Mouse (Mus musculus) cerebellum, adult 11-12 months (tissue): ENCODE results near the gene Prkce.

Experiments used
- DNase-seq: peaks from one replicate; pipeline ENCODE4 v3.0.0; 2022

Gene Prkce

DNA sequence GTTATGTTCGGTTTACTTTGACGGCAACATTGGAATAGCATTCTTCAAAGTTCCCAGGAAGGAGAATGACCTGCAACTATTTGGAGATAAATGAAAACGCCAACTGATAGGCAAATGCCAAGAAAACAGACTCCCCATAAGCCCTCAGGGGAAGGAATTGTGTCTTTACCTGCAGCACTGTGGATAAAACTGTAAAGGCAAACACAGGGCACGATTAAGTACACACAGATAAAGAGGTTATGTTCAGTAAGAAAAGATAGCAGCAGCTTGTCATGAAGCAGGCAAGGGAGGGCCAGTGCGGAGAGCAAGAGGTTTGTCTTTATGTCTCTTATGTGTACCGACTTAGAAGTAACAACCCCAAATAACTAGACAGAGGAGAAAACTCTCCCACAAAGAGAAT is 326.9 kb downstream of the Prkce start:
- DNase-seq = no peak

DNA sequence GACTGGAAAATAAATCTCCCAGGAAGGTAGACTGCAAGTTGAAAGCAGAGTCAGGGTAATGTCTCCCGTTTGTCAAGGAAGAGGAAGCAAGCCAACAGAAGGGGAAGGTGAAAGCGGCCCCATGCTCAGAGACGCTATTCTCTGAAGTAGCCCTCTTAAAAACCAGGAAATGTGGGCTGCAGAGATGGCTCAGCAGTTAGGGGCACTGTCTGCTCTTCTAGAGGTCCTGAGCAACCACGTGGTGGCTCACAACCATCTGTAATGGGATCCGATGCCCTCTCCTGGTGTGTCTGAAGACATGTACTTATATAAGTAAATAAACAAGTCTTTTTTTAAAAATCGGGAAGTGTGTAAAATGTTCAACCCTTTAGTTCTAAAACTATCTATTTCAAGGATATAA is 327.3 kb downstream of the Prkce start:
- no peak for DNase-seq

DNA sequence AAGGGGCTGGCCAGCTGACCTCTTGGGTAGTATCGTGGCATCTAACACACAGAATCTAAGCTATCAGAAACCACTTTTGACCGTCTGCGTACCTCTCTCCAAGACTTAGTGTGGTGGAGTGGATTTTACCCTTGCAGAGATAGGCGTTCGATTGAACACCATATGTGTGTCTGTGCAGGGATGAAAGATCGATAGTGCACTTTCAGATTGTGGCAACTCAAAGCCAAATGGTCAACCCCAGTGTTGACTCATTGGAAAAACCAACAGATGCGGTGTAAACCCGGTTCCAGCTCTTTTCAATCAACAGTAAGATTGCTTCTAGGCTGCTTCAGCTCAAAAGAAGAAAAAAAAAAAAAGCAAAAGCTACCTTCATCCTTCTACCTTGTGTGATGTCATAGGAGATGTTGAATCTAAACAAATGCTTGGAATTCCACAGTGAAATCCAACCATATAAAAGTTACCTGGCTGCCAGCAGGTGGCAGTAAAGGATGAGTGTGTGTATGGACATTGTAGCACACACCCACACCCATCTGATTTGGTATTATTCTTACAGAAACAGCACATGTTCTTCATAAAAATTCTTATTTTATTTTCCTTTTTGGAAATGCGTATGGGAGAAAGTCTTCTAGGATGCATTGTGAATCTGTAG is 328.7 kb downstream of the Prkce start:
- no peak for DNase-seq

DNA sequence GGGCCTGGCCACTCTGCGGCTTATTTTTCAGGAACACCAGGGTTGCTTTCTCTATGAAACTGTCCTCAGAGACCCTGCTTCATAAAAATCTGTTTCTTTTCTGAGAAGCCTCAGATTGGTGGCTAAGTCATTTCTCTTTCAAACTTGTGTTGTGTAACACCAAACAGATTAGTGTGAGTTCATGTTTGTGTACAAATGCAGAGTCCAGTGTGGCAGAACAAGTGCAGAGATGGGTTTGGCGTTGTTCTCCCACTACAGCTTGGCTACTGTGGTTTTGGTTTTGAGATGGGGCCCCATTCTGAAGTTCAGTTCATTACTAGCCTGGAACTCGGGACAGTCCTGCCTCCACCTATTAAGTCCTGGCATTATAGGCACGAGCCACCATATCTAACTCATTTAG is 329.7 kb downstream of the Prkce start:
- DNase-seq = no peak

- DNase-seq = no peak
Measured at GRCm38 (mm10) chr17:86499359-86500045, 331.9 kb downstream of the Prkce start.

GRCm38 (mm10) chr17:86501393-86501792 is 333.8 kb downstream of the Prkce start:
- no peak for DNase-seq

DNA sequence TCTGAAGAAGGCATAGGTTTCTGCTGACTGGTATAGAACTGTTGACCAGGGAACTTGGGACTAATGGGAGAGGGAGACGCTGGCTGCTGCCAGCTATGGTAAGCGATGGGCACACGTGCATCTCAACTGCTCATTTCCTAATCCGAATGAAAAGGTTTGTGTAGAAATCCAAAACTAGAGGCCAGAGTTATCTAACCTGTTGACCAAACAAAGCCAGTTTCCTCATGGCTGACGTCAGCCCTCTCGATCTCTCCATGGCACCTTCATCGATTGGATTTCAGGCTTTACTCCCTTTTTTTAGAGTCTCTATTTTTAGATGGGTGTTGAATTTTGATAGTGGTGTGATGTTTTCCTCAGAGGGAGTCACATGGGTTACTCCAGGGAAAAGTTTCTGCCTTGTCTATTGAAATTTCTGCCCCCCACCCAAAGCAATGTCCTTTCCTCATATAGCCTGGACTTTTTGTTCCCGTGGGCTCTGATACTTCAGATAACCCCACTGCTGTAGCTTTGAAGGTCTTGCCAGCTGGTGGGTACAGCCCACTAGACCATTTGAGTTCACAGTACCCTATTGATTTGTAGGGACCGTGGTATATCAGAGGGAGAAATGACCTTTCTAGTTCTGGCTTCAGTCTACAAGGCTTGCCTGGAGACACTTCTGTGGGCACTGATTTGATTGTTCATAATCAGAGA is 335.8 kb downstream of the Prkce start:
- DNase-seq = no peak

DNA sequence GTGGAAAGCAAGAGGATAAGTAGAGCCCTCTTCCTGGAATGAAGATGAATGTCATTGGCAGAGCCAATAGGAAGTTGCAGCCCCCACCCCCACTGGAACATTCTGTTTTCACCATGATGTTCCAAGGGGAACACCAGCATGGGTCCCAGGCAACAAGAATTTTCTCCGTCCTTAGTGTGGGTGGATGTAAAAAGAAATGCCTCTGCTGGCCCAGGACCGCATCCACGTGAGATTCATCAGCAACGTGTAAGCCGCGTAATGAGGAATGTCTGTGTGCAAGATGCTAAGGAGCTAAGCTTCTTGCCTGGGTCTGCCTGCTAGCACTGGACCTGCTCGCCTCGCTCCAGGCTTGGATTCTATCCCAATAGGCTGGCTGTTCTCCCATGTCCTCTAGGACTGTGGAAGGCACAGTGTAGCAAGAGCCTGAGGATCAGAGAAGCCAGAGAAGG is 337.6 kb downstream of the Prkce start, which contains the start of gene Gm10309:
Gm10309 (minus strand) TSS at position 50 of the 449 bp plus-strand sequence.
- peak; percentile 84 for DNase-seq

- DNase-seq = no peak
Measured at GRCm38 (mm10) chr17:86506881-86507280, 339.3 kb downstream of the Prkce start.

DNA sequence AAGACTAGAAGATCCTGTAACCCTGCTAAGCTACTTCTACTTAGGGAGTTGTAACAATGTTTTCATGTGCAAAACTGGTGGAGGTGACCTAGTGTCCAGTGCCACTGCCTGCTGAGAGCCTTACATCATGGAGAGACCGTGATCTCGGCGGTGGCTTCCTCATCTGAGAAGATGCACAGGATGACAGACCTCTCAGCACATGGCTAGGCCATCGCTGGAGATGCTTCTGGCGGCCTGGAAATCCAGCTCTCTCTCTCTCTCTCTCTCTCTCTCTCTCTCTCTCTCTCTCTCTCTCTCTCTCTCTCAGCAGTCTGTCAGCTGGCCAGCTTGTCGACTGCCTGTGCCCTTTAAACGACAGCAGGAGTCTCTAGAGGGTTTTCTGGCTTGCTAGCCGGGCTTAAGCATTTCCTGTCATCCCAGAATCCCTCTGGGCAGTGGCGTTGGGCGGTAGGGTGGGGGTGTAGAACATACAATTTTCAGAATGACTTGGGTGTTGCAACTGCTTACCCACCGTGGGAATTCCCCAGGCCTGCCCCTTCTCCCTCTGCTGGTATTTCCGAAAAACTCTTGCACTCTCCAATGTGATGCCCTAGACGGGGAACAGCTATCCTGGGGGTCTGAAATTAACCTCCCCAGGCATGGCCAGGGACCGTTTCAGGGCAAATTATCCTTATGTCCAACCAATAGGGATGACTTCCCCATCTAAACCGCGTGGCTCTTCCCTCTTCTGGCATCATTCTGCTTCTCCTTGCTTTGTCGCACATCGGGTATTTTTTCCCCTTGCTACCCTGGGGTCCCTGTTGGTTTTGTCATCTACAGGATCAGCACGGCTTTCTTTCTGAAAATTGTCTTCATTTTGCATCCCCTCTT is 340.0 kb downstream of the Prkce start:
- no peak for DNase-seq

GRCm38 (mm10) chr17:86508212-86508490 is 340.6 kb downstream of the Prkce start:
- DNase-seq = no peak

DNA sequence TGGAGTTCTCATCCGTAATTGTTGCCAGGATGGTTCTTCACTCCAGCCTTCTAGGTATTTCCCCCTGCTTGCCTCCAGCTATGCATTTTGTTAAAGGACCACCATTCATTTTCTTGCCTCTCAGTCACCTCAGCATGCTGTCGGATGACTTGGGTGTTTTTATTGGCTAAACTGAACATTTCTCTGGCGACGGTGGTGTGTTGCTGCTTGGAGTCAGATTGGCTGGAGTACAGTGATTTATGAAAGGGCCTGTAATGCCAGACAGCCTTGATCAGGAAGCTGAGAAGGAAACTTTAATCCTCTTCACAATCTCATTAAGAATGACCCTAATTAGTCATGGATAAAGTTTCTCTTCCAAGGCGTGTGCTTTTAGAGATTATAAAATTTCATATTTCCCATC is 342.3 kb downstream of the Prkce start:
- no peak for DNase-seq

DNA sequence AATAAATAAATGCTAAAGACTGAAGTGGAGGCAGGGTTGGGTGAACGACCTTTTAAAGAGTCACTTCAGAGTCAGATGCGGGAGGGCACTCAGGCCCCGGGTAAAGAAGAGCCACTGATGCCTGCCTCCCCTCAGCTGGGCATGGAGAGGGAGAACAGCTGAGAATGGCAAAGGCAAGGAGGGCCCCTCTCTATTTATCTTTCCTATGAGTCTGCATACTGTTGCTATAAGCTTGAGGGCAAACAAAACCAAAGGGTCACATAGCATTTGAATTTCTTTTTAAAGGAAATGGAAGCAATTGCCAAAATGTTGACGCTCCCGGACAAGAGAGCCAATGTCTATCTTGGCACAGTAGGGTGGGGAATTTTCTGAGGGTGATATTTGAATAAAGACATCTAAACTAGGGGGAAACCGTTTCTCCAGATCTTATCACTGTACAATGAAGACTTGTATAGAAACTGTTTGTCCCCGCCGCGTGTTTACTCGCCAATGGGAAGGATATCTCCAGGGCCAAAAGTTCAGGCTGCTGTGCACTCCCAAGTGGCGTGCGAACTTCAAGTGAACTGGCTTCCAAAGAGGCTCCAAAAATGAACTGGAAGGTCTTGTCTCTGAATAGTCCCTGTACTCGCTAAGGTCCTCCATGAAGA is 347.5 kb downstream of the Prkce start:
- no peak for DNase-seq

GRCm38 (mm10) chr17:86516630-86517029 is 349.0 kb downstream of the Prkce start:
- DNase-seq = peak; percentile 34

DNA sequence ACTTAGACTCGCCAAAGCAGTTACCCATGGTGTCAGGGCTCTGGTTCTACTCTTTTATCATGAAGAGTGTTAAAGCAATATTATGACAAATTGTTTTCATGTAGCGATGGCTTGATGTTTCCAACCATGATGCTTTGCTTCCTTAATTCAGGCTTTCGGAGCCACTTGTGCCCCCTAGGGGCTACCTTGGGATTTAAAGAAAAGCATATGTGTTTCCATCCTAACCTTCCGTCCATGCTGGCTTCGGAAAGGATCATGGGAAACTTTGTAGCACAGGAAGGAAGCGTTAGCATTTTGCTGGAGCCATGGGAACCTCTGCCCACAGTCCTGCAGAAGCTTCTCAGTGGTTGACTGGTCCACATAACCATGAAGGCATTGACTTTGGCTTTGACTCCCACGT is 351.0 kb downstream of the Prkce start:
- DNase-seq = no peak

- DNase-seq = peak; percentile 46
Measured at GRCm38 (mm10) chr17:86521252-86521651, 353.7 kb downstream of the Prkce start.

- no peak for DNase-seq
Measured at GRCm38 (mm10) chr17:86522649-86523048, 355.1 kb downstream of the Prkce start.

GRCm38 (mm10) chr17:86523374-86523773 is 355.8 kb downstream of the Prkce start:
- no peak for DNase-seq

- no peak for DNase-seq
Measured at GRCm38 (mm10) chr17:86523843-86524242, 356.3 kb downstream of the Prkce start.

DNA sequence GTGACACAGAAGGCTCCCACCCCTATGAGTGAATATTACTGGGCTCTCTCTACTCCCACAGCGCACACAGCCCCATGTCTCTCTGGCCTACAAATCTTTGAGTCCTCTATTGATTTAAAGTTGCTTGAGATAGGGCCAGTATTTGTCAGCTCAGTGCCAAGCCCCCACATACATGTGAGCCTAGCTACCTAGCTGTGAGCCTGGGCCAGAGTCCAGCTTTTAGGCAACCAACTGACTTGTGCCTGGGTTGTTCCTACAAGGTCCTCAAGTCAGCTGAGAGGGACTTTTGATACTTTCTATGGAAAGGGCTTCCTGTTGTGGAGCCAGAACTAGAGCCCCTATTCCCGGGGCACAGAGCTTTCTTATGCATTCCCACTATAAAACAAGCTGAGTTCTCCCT is 357.5 kb downstream of the Prkce start:
- DNase-seq = no peak

DNA sequence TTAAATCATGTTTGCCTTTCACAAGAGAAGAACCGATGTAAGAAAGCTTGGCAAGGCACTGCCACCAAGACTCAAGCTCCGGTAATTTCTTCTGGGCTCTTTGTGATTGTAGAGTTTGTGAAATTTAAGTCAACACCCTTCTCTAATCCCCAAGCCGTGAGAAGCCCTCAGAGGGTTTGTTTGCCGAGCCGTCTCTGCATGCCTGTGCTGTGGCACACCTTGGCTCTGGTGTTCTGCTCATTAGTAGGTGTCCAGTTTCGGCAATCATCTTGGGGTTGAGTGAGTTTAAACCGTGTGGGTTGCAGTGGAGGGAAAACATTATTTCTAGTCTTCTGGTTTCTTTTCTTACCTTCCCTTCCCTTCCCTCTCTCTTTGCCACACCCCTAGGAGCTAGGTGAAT is 358.4 kb downstream of the Prkce start:
- no peak for DNase-seq

- DNase-seq = no peak
Measured at GRCm38 (mm10) chr17:86527298-86527697, 359.7 kb downstream of the Prkce start.

GRCm38 (mm10) chr17:86529003-86529402 is 361.4 kb downstream of the Prkce start:
- no peak for DNase-seq
